Mouse (Mus musculus) embryonic facial prominence, embryonic 13.5 days (tissue): ENCODE data around the gene Kxd1. TPM values are rescaled to one million over a fixed set of nuclear protein-coding genes. Genes with fewer than 3 reads are reported as not detected.

Experiments
- ATAC-seq: fragments of 200-750 bp; cut with Nextera tagmentation; 2 replicates; pipeline ENCODE4 v1.8.0; 2017; ENCODE audit warnings: low read depth; ENCODE audit not compliant: insufficient number of reproducible peaks, insufficient read depth, low FRiP score, low TSS enrichment
- H3K27ac ChIP-seq: fragments of 300-500 bp; sonication (generic); 2 replicates; pipeline ENCODE4 v1.5.1; 2015; ENCODE audit warnings: moderate library complexity, mild to moderate bottlenecking, inconsistent platforms
- H3K27me3 ChIP-seq: fragments of 300-500 bp; sonication (generic); 2 replicates; pipeline ENCODE4 v1.6.1; 2015; ENCODE audit warnings: mild to moderate bottlenecking, inconsistent platforms
- H3K36me3 ChIP-seq: fragments of 300-500 bp; sonication (generic); 2 replicates; pipeline ENCODE4 v1.6.1; 2015; ENCODE audit warnings: mild to moderate bottlenecking, inconsistent platforms
- H3K4me1 ChIP-seq: fragments of 300-500 bp; sonication (generic); 2 replicates; pipeline ENCODE4 v1.6.1; 2015; ENCODE audit warnings: inconsistent platforms
- H3K4me2 ChIP-seq: fragments of 300-500 bp; sonication (generic); 2 replicates; pipeline ENCODE4 v1.6.1; 2015; ENCODE audit warnings: moderate library complexity, mild to moderate bottlenecking, inconsistent platforms
- H3K4me3 ChIP-seq: fragments of 300-500 bp; sonication (generic); 2 replicates; pipeline ENCODE4 v1.5.1; 2015; ENCODE audit warnings: mild to moderate bottlenecking, inconsistent platforms
- H3K9ac ChIP-seq: fragments of 300-500 bp; sonication (generic); 2 replicates; pipeline ENCODE4 v1.6.1; 2015; ENCODE audit warnings: mild to moderate bottlenecking, inconsistent platforms
- H3K9me3 ChIP-seq: fragments of 300-500 bp; sonication (generic); 2 replicates; pipeline ENCODE4 v1.6.1; 2016; ENCODE audit warnings: inconsistent platforms
- WGBS: fragments of 180-500 bp; shearing (Covaris S2); methylation state at CpG from one replicate; pipeline ENCODE4 v1.1.7; 2015; ENCODE audit warnings: mixed read lengths; 5-methylcytosine and 5-hydroxymethylcytosine counted together
- polyA plus RNA-seq: library from polyadenylated mRNA; unstranded; fragments of >200 nt; fragmentation: Nextera tagmentation; extraction: Ambion mirVana; gene quantifications from 2 replicates; pipeline ENCODE4 v1.2.1, GENCODE M21; 2015

Gene Kxd1
- polyA plus RNA-seq, 1 experiment from 2014 or later = 59.9 TPM

DNA sequence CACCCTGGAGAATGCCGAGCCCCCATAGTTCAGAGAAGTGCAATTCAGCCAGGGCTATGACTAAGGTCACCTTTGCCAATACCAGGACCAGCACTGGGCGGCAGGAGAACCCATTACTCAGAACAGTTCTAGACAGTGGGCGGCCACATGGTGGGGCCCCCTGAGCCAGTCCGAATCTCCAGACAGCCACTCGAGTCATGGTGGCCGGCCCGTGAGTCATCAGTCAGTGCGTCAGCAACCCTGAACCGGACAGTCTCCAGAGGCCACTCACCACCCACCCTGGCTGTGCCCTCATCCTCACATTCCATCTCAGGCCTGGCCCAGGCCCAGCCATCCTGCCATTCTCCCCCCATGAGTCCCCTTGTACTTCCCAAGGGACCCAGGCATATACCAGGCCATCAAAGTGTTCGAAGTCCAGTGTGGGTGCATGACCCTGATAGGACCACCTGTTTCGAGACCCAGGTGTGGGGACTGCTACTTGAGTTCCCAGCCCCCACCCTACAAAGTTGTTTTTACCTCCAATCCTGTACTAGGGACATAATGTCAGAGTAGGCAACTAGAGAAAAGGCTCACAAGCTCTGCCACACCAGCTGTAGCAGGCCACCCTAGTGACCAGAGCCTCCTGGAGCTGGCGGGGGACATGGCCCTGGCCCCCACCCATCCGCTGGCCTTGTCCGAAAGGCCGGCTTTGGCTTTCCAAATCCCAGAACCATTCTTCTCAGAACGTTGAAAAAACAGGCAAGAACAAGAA lies 65.8 kb downstream of the Kxd1 start:
- Histone ChIP-seq H3K9ac (no peak overlapping the region), H3K4me3 (no peak overlapping the region), H3K4me1 (peaks cover 4% of the 10 kb centered on the region), H3K36me3 (peaks cover 34% of the 10 kb centered on the region), H3K27me3 (no peaks in the 10 kb centered on the region), H3K9me3 (no peaks in the 10 kb centered on the region), H3K4me2 (no peak overlapping the region), H3K27ac (no peak overlapping the region)
- WGBS = 91% methylated on average over 16 of the region's 16 CpGs
- no peak for ATAC-seq

GRCm38 (mm10) chr8:70460606-70461005 lies 67.2 kb downstream of the Kxd1 start:
- no peak for ATAC-seq
- H3K9me3 ChIP-seq = no peaks in the 10 kb centered on the region

GRCm38 (mm10) chr8:70460199-70460598 lies 67.6 kb downstream of the Kxd1 start:
- Histone ChIP-seq H3K4me2 (no peak overlapping the region), H3K27me3 (no peaks in the 10 kb centered on the region), H3K9ac (no peak overlapping the region), H3K4me1 (no peaks in the 10 kb centered on the region), H3K4me3 (no peak overlapping the region), H3K9me3 (no peaks in the 10 kb centered on the region), H3K36me3 (peaks cover 26% of the 10 kb centered on the region), H3K27ac (no peak overlapping the region)
- 91% methylated on average over 5 of the region's 5 CpGs for WGBS
- no peak for ATAC-seq

More at GRCm38 (mm10) chr8:70460606-70461005, 67.2 kb downstream of the Kxd1 start:
- peaks cover 23% of the 10 kb centered on the region for H3K36me3 ChIP-seq
- H3K9ac ChIP-seq = no peak overlapping the region; the same call in 1 of the 2 replicates
- H3K27me3 ChIP-seq = no peaks in the 10 kb centered on the region
- no peak overlapping the region for H3K27ac ChIP-seq
- H3K4me3 ChIP-seq = no peak overlapping the region
- WGBS = 80% methylated on average over 9 of the region's 9 CpGs
- H3K4me1 ChIP-seq = no peaks in the 10 kb centered on the region
- no peak overlapping the region for H3K4me2 ChIP-seq

- Histone ChIP-seq H3K9ac (no peak overlapping the region), H3K36me3 (peaks cover 25% of the 10 kb centered on the region), H3K27ac (no peak overlapping the region), H3K4me3 (no peak overlapping the region), H3K9me3 (no peaks in the 10 kb centered on the region), H3K4me1 (no peaks in the 10 kb centered on the region), H3K27me3 (no peaks in the 10 kb centered on the region), H3K4me2 (no peak overlapping the region)
- ATAC-seq = no peak
- 98% methylated on average over 2 of the region's 2 CpGs for WGBS
Observed at GRCm38 (mm10) chr8:70459636-70460035, 68.1 kb downstream of the Kxd1 start.

- Histone ChIP-seq H3K4me1 (peaks cover 4% of the 10 kb centered on the region), H3K36me3 (peaks cover 20% of the 10 kb centered on the region), H3K27ac (no peak overlapping the region), H3K9ac (no peak overlapping the region), H3K4me2 (no peak overlapping the region), H3K4me3 (no peak overlapping the region), H3K27me3 (no peaks in the 10 kb centered on the region), H3K9me3 (no peaks in the 10 kb centered on the region)
- 86% methylated on average over 3 of the region's 3 CpGs for WGBS
- ATAC-seq = no peak
Observed at GRCm38 (mm10) chr8:70458462-70458861, 69.3 kb downstream of the Kxd1 start.

Other genes with a start within 250 kb of the Kxd1 start
- gene Homer3, start 245.1 kb downstream of the Kxd1 start, polyA plus RNA-seq = 47.3 and 57.5 TPM in 2 replicates
- 54.4 and 58.3 TPM in 2 replicates for gene Ddx49, start 225.5 kb downstream of the Kxd1 start, polyA plus RNA-seq
- gene Cope, start 225.4 kb downstream of the Kxd1 start, polyA plus RNA-seq = 315 and 327 TPM in 2 replicates
- gene Cers1, start 212.2 kb downstream of the Kxd1 start, polyA plus RNA-seq = 9.3 and 9.4 TPM in 2 replicates
- 2.2 and 4.2 TPM in 2 replicates for gene Gdf1, start 198.1 kb downstream of the Kxd1 start, polyA plus RNA-seq
- 20.3 and 22.1 TPM in 2 replicates for gene Upf1, start 174.7 kb downstream of the Kxd1 start, polyA plus RNA-seq
- 0.59 and 0.81 TPM in 2 replicates for gene Comp, start 154.4 kb downstream of the Kxd1 start, polyA plus RNA-seq
- gene Crtc1, start 88.4 kb downstream of the Kxd1 start, polyA plus RNA-seq = 26.6 and 28.1 TPM in 2 replicates
- gene Klhl26, start 51.0 kb downstream of the Kxd1 start, polyA plus RNA-seq = 28.2 and 30.8 TPM in 2 replicates
- gene Tmem59l, start 40.6 kb downstream of the Kxd1 start, polyA plus RNA-seq = 32.3 and 34.8 TPM in 2 replicates
- gene Crlf1, start 34.8 kb downstream of the Kxd1 start, polyA plus RNA-seq = 152 and 159 TPM in 2 replicates
- gene Rex1bd, start 21.2 kb downstream of the Kxd1 start, polyA plus RNA-seq = 169 and 178 TPM in 2 replicates
- 987 and 1,032 TPM in 2 replicates for gene Uba52, start 17.2 kb downstream of the Kxd1 start, polyA plus RNA-seq
- gene Fkbp8, start 232 bp downstream of the Kxd1 start, polyA plus RNA-seq = 297 and 306 TPM in 2 replicates
- gene Ell, start 11.5 kb upstream of the Kxd1 start, polyA plus RNA-seq = 20.6 and 21.3 TPM in 2 replicates
- 153 and 166 TPM in 2 replicates for gene Isyna1, start 66.4 kb upstream of the Kxd1 start, polyA plus RNA-seq
- gene Ssbp4, start 80.9 kb upstream of the Kxd1 start, polyA plus RNA-seq = 100 and 107 TPM in 2 replicates
- 1.9 TPM in 2 replicates for gene Lrrc25, start 88.2 kb upstream of the Kxd1 start, polyA plus RNA-seq
- gene Gdf15, start 104.5 kb upstream of the Kxd1 start, polyA plus RNA-seq = 0.14 and 0.22 TPM in 2 replicates
- 50.5 and 63.1 TPM in 2 replicates for gene Pgpep1, start 132.4 kb upstream of the Kxd1 start, polyA plus RNA-seq
- 248 and 270 TPM in 2 replicates for gene Lsm4, start 145.3 kb upstream of the Kxd1 start, polyA plus RNA-seq
- 54.7 and 68.5 TPM in 2 replicates for gene Jund, start 171.0 kb upstream of the Kxd1 start, polyA plus RNA-seq
- 0.07 TPM in 1 of 2 replicates, not detected in the other for gene Iqcn, start 175.5 kb upstream of the Kxd1 start, polyA plus RNA-seq
- gene Gm3336, start 190.6 kb upstream of the Kxd1 start, polyA plus RNA-seq = not detected in 2 replicates
- gene Pde4c, start 195.8 kb upstream of the Kxd1 start, polyA plus RNA-seq = 0.13 and 0.14 TPM in 2 replicates
- gene Rab3a, start 226.7 kb upstream of the Kxd1 start, polyA plus RNA-seq = 23.8 TPM in 2 replicates
- 29.3 and 36.7 TPM in 2 replicates for gene Mpv17l2, start 233.0 kb upstream of the Kxd1 start, polyA plus RNA-seq
- gene Pik3r2, start 248.8 kb upstream of the Kxd1 start, polyA plus RNA-seq = 76.8 and 85.4 TPM in 2 replicates